Mouse (Mus musculus) heart, adult 2 months (tissue): Measurements from ENCODE around the gene Galnt2. TPM values are rescaled to one million over a fixed set of nuclear protein-coding genes. Genes with fewer than 3 reads are reported as not detected.
A peak's percentile ranks its signal among the peaks of the same experiment; 100 is the strongest.

Experiments used
- DNase-seq, 2 experiments: peaks; one replicate each; pipeline ENCODE4 v3.0.0; 2021
- H3K27ac ChIP-seq: fragments of 200-600 bp; 2 replicates; pipeline ENCODE4 v1.8.1; 2022
- H3K27me3 ChIP-seq: fragments of 200-500 bp; 2 replicates; pipeline ENCODE4 v1.6.1; 2012; ENCODE audit warnings: mild to moderate bottlenecking, low read length, inconsistent platforms, mixed read lengths; ENCODE audit not compliant: control insufficient read depth, insufficient read depth
- H3K36me3 ChIP-seq: fragments of 200-500 bp; 2 replicates; pipeline ENCODE4 v1.6.1; 2012; ENCODE audit warnings: low read length, inconsistent platforms; ENCODE audit not compliant: control insufficient read depth, insufficient read depth
- H3K4me1 ChIP-seq: fragments of 200-500 bp; 2 replicates; pipeline ENCODE4 v1.6.1; 2011; ENCODE audit warnings: low read length; ENCODE audit not compliant: control insufficient read depth, insufficient read depth
- H3K4me3 ChIP-seq: fragments of 200-600 bp; 2 replicates; pipeline ENCODE4 v1.8.1; 2022
- H3K79me2 ChIP-seq: fragments of 200-500 bp; replicated peaks from 2 replicates; pipeline ENCODE4 v1.6.1; 2012; ENCODE audit warnings: mild to moderate bottlenecking, inconsistent platforms, low read length, moderate library complexity, mixed read lengths; ENCODE audit not compliant: control insufficient read depth, insufficient read depth
- H3K9ac ChIP-seq: fragments of 200-500 bp; 2 replicates; pipeline ENCODE4 v1.6.1; 2012; ENCODE audit warnings: low read depth, mild to moderate bottlenecking, control low read depth, inconsistent platforms, low read length, mixed read lengths
- CTCF ChIP-seq: fragments of 200-600 bp; IDR thresholded peaks from 2 replicates; pipeline ENCODE4 v1.8.1; 2022; ENCODE audit warnings: antibody characterized with exemption, mild to moderate bottlenecking, moderate library complexity
- EP300 ChIP-seq: fragments of 200-500 bp; IDR thresholded peaks from 2 replicates; pipeline ENCODE4 v1.6.1; 2011; ENCODE audit warnings: low read depth, low read length, control low read depth; ENCODE audit not compliant: insufficient read depth
- POLR2A ChIP-seq: fragments of 200-500 bp; IDR thresholded peaks from 2 replicates; pipeline ENCODE4 v1.6.1; 2011; ENCODE audit warnings: mild to moderate bottlenecking, low read depth, low read length, control low read depth; ENCODE audit not compliant: insufficient read depth
- WGBS: fragments of 180-500 bp; shearing (Covaris S2); methylation state at CpG from one replicate; pipeline ENCODE4 v1.1.7; 2018; 5-methylcytosine and 5-hydroxymethylcytosine counted together
- intact Hi-C: fragments of 180-260 bp; cut with DNase I; formaldehyde crosslinking; loops from one replicate; pipeline ENCODE4 v1.15.1; 2025
- polyA plus RNA-seq: library from polyadenylated mRNA; depleted of rRNA; stranded (reverse); fragments of >200 nt; gene quantifications from 2 replicates; pipeline ENCODE4 v1.2.3, GENCODE M21; 2012
- total RNA-seq, 2 experiments: library from RNA; stranded (reverse); gene quantifications; 2 replicates each; pipeline ENCODE4 v1.2.3; 2021

The Galnt2 gene
- total and polyA plus RNA-seq, 3 experiments, result 3.7 to 42.9 (median 35.2) TPM

- intact Hi-C loops, result loop anchor here (2.0 to 5.0 kb wide), 3 partner anchors 34 to 231 kb away; partner anchors contain the start of gene Galnt2
- Histone ChIP-seq H3K27me3 (no peaks in the 10 kb centered on the region), H3K9ac (no peak overlapping the region), H3K4me1 (peaks cover 48% of the 10 kb centered on the region), H3K36me3 (no peaks in the 10 kb centered on the region), H3K79me2 (no peaks in the 10 kb centered on the region; the same call in 1 of the 2 replicates), H3K4me3 (no peak overlapping the region), H3K27ac (no peak overlapping the region; the same call in 1 of the 2 replicates)
- TF ChIP-seq EP300 (no peak), CTCF (no peak)
- DNase-seq, result no peak
- 74% methylated on average over 12 of the region's 12 CpGs for WGBS
Measured at GRCm38 (mm10) chr8:124282878-124283630, 51.9 kb downstream of the Galnt2 start.

DNA sequence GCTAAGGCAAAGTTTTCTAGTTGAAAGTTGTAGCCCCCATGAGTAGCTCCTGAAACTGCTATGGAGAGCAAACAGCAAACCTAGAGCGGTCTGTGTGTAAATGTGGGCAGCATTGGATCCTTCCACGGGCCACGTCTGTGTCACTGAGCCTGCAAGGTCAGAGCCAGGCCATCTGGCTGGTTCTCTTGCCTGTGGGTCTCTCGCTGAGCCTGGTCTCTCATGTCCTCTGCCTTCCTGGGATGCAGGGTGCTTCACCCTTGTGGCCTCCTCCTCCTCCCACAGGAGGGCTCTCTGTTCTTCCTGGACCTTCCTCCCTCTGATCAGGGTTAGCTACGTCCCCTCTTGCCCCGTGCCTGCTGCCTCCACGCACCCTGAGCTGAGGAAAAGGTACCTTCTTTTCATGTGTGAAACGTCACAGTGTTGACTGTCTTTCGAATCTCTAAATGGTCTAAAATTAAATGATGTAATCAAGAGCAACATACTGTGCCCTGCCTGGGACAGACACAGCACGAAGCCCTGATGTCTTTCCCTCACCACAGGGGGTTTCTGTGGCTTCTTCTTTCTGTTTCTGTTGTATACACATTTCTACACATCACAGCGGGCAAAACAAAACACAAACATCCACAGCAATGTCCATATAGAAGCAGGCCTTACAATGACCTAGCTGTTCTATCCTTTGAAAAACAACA is 52.6 kb downstream of the Galnt2 start:
- DNase-seq, result no peak
- Histone ChIP-seq H3K27me3 (no peaks in the 10 kb centered on the region), H3K27ac (peak overlapping the region; percentile 12), H3K4me1 (peaks cover 42% of the 10 kb centered on the region), H3K79me2 (no peaks in the 10 kb centered on the region), H3K9ac (no peak overlapping the region), H3K36me3 (no peaks in the 10 kb centered on the region), H3K4me3 (no peak overlapping the region)
- intact Hi-C loops, result loop anchor here (2.0 to 5.0 kb wide), 3 partner anchors 34 to 231 kb away; partner anchors contain the start of gene Galnt2
- no peak for TF ChIP-seq POLR2A
- no peak for TF ChIP-seq CTCF
- WGBS, result 68% methylated on average over 11 of the region's 11 CpGs

- DNase-seq, result peak; percentile 48 to 54
- intact Hi-C loops, result loop anchor here (5.0 kb wide), 2 partner anchors 33 to 232 kb away; no protein-coding TSS in a partner anchor
- H3K4me3 ChIP-seq, result no peak overlapping the region
- no peaks in the 10 kb centered on the region for H3K27me3 ChIP-seq
- peaks cover 41% of the 10 kb centered on the region for H3K4me1 ChIP-seq
- no peak overlapping the region for H3K9ac ChIP-seq
- no peaks in the 10 kb centered on the region for H3K79me2 ChIP-seq
- peak overlapping the region; percentile 12 for H3K27ac ChIP-seq
- 39% methylated on average over 6 of the region's 6 CpGs for WGBS
- no peak for TF ChIP-seq EP300
- no peak for TF ChIP-seq CTCF
- no peak for TF ChIP-seq POLR2A
- H3K36me3 ChIP-seq, result no peaks in the 10 kb centered on the region
Measured at GRCm38 (mm10) chr8:124284333-124284711, 53.1 kb downstream of the Galnt2 start.

DNA sequence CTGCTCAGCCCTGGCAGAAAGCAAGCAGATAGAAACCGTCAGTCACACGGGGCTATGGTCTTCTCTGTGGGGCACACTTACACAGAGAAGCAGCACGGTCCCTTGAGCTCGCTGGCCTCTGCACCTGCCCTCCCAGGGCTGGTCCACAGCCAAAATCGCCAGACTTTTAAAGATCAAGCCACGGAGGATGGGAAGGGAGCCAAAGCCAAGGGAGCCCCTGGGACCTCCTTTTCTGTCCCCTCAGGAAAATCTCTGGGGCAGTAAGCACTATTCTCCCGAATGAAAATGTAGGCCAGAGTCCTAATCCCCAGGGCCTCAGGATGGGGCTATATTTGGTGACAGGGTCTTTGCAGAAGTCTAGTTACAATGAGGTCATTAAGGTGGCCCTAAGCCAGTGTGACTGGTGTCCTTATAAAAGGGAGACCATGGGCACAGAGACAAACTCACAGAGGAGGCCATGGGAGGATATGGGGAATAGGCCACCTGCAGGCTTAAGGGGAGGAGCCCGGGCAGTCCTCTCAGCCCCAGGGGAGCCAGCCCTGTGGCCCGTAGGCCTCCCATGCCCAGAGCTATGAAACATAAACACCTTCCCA is 53.9 kb downstream of the Galnt2 start:
- Histone ChIP-seq H3K9ac (no peak overlapping the region), H3K27ac (peak overlapping the region; percentile 34), H3K36me3 (no peaks in the 10 kb centered on the region), H3K79me2 (no peaks in the 10 kb centered on the region), H3K4me3 (no peak overlapping the region), H3K4me1 (peaks cover 41% of the 10 kb centered on the region), H3K27me3 (no peaks in the 10 kb centered on the region)
- DNase-seq, result peak; percentile 58
- WGBS, result 16% methylated on average over 9 of the region's 9 CpGs
- intact Hi-C loops, result loop anchor here (5.0 kb wide), 3 partner anchors 32 to 233 kb away; no protein-coding TSS in a partner anchor
- no peak for TF ChIP-seq POLR2A

- no peak overlapping the region for H3K4me3 ChIP-seq
- no peaks in the 10 kb centered on the region for H3K36me3 ChIP-seq
- no peak overlapping the region for H3K9ac ChIP-seq
- H3K79me2 ChIP-seq, result no peaks in the 10 kb centered on the region
- no peaks in the 10 kb centered on the region for H3K27me3 ChIP-seq
- 79% methylated on average over 4 of the region's 4 CpGs for WGBS
- TF ChIP-seq POLR2A (no peak), EP300 (no peak), CTCF (peak; percentile 50)
- H3K4me1 ChIP-seq, result peaks cover 32% of the 10 kb centered on the region
- intact Hi-C loops, result loop anchor here (5.0 kb wide), 1 partner anchor 61 kb away; no protein-coding TSS in a partner anchor
- no peak for DNase-seq
- H3K27ac ChIP-seq, result no peak overlapping the region
Measured at GRCm38 (mm10) chr8:124286461-124287124, 55.4 kb downstream of the Galnt2 start.
